Mouse (Mus musculus) spleen, postnatal 14 days (tissue): ENCODE results near the gene Aspa.
"Not testable (repeated sequence)": the region's sequence is repeated elsewhere in the genome, so short reads cannot be mapped to it uniquely, and the experiment has no call there.

Experiments used
- DNase-seq, 2 experiments: peaks; one replicate each; pipeline ENCODE4 v3.0.0; 2021 to 2022; ENCODE audit warnings: low spot score in 2 of 2

Aspa gene

DNA sequence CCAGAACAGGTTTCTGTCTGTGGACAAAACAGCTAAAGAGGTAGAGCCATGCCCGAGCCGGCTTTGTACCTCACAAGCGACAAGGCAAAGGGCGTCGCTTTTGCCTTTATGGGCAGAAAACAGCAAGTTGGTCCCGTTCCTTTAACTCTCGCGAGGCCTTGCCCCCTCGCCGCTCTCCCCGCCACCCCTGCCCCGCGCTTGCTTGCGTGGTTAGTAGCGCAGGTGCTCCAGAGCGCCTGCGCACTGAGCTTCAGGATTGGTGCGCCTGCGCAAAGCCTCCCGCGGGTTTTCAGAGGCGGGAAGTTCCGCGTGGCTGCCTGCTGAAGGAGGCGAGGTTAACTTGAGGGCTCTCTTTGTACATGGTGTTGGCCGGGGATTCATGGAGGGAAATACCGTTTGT is at the start of gene Aspa, which contains the start of the genes Gm49340 and Spata22:
Aspa (minus strand) TSS at position 155 of the 400 bp plus-strand sequence.
Gm49340 (plus strand) TSS at position 300 of the 400 bp plus-strand sequence.
Spata22 (plus strand) TSS at position 300 of the 400 bp plus-strand sequence.
- no peak for DNase-seq

DNA sequence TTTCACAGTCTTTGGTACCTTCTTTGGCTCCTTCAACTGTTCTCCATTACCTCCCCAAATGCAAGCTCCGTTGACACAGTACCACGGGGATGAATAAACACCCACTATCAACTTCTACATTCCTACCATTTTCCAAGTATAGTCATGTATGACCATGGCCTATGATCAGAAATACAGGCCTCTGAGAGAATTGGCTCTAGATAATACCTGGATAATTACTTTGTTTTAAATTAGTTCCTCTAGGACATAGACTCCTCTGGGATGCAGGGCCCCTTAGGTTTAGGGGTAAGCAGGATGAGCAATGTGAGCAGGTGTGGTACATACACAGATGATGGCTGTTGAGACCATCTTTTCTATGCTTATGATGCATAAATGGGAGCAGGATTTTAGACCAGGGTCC is 41.5 kb upstream of the Aspa start, which contains the start of gene Olfr376:
Olfr376 (plus strand) TSS at position 301 of the 400 bp plus-strand sequence.
- no peak for DNase-seq

DNA sequence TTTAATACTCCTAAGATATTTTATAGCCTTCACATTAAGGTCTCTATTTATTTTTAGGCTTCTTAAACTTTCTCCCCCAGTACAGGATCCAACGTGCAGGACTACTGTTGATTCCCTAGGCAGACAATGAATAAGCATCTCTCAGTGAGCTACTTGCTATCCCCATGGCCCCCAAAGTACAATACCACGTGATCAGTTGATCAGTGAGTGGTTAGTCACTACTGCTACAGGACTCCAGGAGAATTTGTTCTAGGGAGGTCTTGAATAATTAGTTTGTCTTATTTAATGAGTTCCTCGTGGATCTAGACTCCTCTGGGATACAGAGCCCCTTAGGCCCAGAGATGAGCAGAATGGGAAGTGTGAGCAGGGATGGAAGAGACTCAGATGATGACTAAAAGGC is 21.1 kb upstream of the Aspa start, which contains the start of gene Olfr20:
Olfr20 (plus strand) TSS at position 301 of the 400 bp plus-strand sequence.
- no peak for DNase-seq

DNA sequence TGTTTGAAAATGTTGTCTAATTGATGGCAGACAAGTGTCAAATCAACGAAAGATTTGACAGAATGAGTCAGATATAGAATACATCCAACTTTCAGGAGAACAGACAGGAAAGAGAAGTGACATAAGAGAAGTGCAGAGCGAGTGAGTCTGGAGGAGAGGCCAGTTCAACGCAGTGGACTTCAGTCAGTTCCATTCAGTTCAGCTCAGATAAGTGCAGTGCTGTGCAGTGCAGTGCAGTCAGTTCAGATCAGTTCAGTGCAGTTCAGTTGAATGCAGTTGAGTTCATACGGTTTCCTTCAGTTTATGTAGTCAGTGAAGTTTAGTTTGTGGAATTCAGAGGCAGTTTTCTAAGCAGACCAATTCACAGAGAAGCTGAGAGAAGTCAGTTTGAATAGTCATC is 7.5 kb upstream of the Aspa start:
- DNase-seq, result no peak

DNA sequence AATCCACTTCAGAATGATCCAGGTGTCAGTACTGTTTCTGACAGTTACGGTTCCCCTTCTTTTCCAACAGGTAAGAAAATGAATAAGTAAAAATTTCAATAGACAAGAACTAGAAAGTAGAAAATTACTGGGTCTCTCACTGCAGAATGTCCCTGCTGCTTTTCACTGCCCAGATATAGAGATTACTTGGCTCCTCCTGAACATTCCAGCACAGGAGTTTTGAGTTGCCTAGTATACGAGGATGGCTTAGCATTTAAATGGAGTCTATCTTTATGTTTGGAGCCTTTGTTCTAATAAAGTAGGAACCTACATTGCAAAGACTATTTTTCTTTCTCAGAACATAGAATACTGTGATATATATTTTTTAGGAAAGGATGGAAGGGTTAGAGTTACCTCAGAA is 4.0 kb upstream of the Aspa start:
- no peak for DNase-seq

DNA sequence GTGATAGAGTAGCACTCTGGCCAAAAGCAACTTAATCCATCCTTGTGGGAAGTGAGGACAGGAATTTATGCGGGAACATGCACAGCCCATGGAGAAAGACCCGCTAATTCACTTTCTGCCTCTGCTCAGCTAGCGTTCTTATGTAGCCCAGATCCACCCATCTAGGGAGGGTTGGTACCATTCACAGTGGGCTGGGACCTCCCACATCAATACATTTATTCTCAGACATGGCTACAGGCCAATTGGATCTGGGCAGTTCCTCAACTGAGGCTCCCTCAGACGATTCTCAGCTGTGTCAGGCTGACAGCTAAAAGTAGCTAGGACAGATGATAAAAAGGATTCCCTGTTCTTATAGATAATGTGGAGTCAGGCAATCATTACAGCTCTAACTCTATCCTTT is 2.0 kb downstream of the Aspa start:
- no peak for DNase-seq

DNA sequence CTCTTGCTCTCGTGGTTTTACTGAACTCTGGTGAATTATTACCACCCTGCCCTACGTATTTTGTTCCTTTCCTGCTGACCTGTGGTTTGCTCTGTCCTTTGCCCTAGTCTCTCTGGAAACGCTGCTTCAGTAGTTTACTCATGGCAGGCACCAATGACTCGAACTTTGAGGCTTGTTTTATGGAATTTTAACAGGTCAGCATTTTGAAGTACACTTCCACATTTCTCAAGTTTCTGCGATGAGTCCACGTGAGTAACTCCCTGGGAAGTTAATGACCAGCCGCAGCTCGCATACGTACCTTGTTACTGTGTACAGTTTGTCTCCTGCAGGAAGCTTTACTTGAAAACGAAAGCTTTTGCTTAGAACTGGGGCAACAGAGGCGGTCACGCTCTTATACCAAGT is 2.9 kb downstream of the Aspa start:
- no peak for DNase-seq

DNA sequence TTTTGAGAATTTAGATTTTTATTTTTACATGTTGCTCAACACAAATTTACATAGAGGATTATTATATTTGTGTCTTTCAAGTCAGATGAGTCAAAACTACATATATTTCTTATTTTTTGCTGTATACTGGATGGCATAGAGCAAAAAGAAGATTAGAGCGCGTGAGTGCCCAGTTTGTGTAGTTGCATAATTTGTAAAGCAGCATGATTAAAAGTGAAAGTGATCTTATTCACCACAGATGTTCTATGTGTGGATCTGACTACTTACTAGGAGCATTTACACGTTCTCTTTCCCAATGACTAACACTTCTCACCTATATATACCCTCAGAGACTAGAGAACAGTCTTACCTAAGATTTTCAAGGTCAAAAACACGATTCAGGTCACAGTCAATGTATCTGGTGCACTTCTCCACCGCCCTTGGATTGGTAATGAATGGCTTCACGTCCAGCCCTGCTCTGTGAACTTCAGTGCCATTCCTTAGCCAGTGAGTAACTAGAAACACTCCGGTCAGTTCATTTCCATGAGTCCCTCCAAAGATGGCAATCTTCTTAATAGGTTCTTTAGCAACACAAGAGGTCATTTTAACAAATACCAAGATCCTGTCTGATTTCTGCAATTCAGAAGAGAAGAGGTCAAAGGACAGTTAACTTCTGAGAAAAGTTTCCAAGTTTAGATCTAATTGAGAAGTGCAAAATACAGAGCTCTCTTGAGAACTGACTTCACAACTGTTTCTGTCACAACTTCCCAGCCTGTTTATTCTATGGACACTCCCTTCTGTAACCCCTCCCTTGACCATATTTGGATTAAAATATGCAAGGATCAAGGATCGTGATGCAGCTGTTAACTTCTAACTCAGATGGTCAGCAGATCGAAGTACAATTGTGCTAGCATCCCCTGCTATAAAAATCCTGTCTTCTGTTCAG is 5.2 kb downstream of the Aspa start:
- DNase-seq, result no peak

DNA sequence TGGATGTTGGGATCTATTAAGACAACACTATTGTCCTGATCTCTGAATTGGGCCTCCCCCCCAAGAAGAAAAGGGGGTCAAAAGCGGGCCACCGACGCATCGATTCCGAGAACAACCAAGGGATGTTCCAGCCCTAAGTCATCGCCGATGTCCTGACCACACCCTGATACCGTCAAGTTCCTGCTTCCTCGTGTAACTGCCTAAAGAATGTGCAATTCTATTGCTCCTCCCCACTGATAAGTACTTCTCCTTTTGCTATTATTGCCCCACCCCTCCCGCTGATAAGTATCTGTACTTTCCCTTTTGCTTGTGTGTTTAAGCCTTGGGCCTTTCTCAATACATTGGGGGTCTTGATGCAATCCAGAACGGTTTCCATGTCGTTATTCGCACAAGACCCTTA is 8.3 kb downstream of the Aspa start:
- DNase-seq, result not testable (repeated sequence)

DNA sequence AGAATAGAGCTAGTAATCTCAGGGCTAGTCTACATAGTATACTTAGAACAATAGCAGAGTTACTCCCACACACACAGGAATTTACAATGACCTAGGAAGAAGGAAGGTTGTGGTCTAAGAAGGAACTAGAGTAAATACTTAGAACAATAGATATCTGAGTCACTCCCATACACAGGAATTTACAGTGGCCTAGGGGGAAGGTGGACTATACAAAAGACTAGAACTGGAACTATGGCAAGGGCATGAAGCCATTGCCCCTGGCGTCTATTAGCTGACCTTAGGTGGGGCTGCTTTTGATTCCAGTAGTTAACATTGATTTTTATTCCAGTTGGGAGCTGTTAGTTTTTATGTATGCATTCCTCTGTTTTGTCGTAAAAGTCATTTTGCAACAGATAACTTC is 10.8 kb downstream of the Aspa start:
- DNase-seq, result not testable (repeated sequence)

DNA sequence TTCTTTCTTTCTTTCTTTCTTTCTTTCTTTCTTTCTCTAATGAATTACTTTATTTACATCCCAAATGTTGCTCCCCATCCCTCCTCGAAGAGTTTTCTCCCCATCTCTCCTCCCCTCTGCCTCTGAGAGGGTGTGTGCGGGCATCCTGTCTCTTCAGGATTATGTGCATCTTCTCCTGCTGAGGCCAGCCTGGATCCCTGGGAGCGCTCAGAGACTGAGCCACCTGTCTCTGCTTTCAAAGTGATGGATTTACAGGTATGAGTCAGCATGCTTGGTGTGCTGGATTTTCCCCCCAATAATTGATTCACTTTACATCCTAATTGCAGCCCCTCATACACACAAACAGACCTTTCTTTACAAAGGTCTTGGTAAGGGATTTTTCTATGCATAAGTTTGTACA is 13.4 kb downstream of the Aspa start:
- no peak for DNase-seq

DNA sequence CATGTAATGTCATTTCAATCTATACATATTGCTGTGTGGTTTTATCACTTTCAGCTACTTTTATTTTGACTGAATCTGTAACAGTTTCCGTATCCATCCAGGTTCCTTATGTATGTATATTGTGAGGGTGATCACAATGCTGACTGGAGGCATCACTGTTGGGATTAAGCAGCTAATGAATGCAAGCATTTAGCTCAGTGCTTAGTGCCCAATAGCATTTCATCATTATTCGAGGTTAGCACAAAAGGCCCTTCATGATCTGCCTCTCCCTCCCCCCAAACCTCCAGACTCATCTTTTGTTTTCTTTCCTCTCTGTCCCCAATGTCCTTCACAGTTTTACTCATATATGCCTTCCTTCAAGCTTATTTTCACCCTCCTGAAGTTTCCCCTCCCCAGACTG is 26.3 kb downstream of the Aspa start:
- DNase-seq, result no peak

DNA sequence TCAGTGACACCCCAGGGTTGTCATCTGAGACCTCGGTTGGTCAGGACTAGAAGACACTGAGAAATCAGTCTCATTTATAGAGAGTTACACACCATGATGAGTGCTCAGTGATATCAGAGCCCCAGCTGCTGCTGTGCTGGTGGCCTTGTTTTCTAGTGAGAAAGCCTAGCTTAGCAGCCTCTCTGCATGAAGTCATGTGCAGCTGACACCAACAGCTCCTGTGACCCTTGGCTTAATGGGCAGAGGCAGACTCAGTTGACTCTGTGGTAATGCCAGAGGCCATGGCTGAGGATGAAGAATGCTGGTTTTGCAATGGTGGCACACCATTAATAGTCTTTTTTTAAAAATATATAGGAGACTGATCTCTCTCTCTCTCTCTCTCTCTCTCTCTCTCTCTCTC is 39.8 kb downstream of the Aspa start:
- no peak for DNase-seq

DNA sequence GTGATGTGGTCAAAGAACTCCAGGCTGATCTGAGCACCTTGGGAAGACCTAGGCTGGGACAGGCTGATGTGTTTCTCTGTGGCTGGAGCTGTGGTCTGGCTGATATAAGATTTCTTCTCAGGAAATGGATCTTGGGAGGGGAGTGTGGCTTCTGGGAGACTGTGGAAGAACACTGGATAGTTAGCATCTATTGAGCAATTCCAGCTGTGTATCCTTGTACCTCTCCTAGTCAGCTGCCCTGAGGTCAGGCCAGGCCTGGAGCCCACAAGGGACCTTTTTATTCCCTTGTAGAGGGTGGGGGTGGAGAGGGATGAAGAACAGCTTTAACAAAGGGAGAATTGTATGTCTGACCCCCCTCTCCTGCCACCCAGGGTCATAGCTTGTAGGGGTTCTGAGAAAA is 45.0 kb downstream of the Aspa start:
- no peak for DNase-seq

DNA sequence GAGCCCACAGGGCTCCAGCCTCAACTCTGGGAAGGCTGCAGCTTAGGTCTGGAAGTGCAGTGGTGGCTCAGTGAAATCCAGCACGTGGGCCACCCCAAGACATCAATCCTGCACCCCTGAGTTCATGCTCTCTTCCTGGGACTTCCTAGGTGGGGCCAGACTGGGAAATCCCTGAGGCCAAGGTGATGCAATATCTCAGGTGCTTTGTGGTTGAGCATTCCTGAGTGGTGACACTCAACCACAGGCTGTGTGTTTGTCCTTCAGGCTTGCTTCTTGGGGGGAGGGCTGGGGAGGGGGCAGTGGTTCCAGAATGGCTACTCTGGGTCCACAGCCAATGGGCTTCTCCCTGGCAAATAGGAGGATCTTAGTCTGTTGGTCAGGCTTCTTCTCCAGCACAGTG is 45.5 kb downstream of the Aspa start:
- DNase-seq, result no peak

DNA sequence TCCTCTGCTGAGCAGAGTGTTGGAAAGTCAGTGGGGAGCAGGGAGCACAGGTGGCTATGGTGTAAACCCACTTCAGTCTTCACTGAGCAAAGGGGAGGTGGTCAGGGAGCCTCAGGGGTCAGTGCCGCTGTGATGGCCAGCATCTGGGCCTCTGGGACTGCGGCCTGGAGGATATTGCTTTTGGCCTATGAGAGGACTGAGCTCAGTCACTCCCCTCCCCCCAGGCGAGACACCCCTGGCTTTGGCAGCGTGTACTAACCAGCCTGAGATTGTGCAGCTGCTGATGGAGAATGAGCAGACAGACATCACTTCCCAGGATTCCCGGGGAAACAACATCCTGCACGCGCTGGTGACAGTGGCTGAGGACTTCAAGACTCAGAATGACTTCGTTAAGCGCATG is 46.0 kb downstream of the Aspa start:
- no peak for DNase-seq

DNA sequence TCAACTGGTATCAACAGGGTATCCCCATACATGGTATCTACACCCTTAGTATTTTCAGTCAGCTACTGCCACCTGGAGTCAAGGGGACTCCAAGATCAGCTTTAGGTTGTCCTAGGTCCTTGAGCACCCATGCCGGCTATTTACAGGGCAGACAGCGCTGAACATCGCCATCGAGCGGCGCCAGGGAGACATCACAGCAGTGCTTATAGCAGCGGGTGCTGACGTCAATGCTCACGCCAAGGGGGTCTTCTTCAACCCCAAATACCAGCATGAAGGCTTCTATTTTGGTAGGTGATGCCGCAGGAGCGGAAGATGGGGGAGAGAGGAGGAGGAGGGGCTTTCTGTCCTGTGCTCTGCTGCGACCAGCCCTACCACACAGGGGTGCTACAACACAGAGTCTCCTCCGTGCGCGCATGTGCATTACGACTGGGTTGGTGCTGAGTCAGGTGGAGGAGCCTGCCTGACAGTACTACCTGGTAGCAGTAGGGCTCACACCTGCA is 47.8 kb downstream of the Aspa start:
- no peak for DNase-seq

DNA sequence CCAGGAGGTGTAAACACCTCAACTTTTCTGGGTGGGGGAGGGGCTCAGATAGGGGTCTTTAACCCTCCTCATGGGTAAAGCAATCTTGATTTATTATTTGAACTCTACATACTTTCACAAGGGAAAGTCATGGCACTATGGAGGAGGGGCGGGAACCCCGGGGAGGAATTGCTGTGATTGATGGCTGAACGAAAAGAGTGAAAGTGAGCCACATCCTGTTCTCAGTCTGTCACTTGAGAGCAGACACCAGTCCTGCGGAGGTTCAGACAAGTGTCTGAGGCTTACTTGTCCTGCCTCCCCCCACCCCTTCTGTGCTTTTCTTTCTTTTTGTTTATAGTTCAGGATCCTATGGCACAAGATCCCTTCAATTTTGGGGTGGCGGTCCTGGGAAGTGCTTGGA is 48.7 kb downstream of the Aspa start:
- DNase-seq, result no peak

DNA sequence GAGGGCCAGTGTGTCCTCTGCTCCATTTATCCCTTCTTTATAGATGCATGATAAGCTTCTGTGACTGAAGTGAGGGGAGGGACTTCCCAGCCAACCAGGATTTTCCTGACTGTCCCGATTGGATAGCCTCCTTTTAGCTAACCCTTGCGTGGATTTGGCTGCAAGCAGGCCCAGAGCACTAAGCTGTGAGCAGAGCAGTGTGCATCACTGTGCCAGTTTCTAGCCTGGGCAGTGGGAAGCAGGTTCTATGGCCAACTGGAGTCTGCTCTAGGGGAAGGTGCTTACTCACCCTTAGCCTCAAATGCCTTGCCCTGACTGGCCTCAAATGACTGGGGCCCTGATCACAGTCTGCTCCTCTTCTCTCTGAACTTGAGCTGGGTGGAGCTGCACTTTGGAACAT is 54.6 kb downstream of the Aspa start:
- DNase-seq, result no peak

DNA sequence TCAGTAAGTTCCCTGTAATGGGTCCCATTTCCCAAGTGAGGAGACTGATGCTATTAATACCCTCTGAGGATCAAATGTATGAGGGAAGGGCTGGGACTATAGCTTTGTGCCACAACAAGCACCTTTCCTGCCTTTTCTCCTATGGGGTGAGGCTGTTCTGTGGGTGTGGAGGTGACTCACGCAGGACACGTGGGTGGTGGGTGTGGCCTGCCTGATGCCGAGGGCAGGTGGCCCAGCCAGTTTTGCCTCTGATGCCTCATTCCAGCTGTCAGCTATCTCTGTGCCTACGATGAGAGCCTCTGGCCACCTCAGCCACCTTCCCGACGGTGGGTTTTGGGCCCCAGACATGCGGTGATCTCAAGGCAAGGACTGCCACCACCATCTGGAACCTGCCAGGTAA is 62.1 kb downstream of the Aspa start, which contains the start of gene Trpv3:
Trpv3 (plus strand) TSS at position 122 of the 400 bp plus-strand sequence.
- no peak for DNase-seq

DNA sequence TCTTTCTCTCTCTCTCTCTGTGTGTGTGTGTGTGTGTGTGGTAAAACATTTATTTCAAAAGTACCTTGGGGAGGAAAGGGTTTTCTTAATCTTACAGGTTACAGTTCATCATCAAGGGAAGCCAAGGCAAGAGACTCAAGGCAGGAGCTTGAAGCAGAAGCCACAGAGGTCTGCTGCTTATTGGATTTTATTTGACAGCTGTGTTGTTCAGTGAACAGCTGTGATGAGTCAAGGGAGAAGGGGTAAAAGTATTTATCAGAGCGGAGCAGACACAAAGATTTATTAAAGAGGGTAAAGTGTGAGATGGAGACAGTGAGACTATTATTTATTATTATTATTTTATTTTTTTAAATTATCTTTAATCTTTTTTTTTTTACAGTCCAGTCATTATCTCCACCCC is 68.0 kb downstream of the Aspa start:
- DNase-seq, result no peak

DNA sequence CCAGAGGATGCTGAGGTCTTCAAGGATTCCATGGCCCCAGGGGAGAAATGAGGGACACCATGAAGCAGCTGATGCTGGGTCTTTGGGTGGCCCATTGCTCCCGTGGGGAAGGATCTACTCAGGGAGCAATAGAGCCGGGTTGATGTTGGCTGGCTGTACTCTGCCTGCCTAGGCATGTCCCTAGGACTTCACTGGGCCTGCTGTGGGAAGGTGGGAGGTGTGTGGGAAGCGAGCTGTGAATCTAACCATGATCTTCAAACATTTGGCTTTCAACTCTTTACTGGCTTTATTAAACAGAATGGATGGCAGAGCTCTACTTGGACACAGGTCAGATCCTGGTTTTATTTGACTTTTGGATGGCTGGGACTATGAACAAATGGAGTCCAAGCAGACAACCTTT is 68.9 kb downstream of the Aspa start:
- DNase-seq, result no peak

DNA sequence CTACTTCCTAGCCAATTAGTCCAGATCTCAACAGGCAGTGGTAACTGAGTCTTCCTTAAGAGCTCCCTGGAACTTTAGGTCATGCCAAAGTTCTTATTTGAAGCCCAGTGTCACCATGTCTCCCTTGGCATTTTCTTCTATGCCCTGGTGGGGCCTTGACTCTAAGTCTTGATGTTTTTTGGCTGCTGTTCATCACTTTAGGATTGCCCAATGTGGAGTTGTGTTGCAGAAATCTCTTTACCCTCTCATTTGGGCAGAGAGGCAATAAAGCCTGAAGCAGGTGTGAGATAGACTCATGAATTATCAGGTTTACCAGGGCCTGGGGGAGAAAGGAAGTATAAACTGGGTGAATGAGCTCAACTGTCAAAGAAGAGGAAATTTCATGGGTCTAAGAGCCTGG is 70.7 kb downstream of the Aspa start:
- no peak for DNase-seq
